ENCODE assay signal across 9 mouse cellular contexts in the genomic region with DNA sequence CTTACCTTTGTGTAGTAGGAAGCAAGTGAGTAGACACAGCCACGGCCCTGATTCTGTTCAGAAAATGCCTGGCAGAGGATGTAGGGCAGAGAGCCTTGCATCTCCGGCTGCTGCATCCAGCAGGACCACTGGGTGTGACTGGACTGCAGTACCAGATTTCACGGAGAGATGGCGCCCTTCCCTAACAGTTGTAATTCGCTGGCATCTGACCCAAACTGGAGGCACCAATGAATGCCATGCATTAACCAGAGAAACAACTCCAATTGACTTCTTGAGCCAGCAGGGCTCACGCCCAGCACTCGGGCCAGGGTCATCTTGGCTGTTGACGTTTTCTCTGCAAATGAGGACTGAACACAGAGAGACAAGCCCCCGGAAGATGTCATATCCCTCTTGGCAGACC. TPM values are rescaled to one million over a fixed set of nuclear protein-coding genes. Genes with fewer than 3 reads are reported as not detected.
A peak's percentile ranks its signal among the peaks of the same experiment; 100 is the strongest.
DNase-seq lines count a peak whose midpoint lies in the region; ATAC-seq and TF ChIP-seq lines count a peak whose summit lies in the region.
"Had no signal": no experiment of that assay in that cellular context is flagged by ENCODE, and none has a peak within 500 bp of the region (broad histone marks: within the 10 kb centered on the region; RNA-seq: fewer than 3 reads in every experiment).

No protein-coding gene starts in this region.

- peaks cover 70% of the 10 kb centered on the region for H3K27me3 ChIP-seq in G1E (ENCODE audit: insufficient read depth, low read length)
- H3K27me3 ChIP-seq in forebrain, embryonic 15.5 days, result no peaks in the 10 kb centered on the region
- H3K27me3 ChIP-seq in hindbrain, embryonic 12.5 days, result peaks cover 5% of the 10 kb centered on the region; the same call in 1 of the 2 replicates

- H3K4me2 ChIP-seq in forebrain, embryonic 15.5 days (replicated peaks), result peak overlapping the region; percentile 28; the same call in 1 of the 2 replicates
- peak overlapping the region; percentile 7; the same call in 1 of the 2 replicates for H3K4me2 ChIP-seq in hindbrain, embryonic 12.5 days (replicated peaks)

- DNase-seq in G1E (ENCODE audit: low spot score), result peak; percentile 71
- peak; percentile 59 for DNase-seq in c-Kit-positive CD71-positive TER-119-negative erythroid progenitor cells, embryonic 14.5 days (ENCODE audit: low read depth)
- DNase-seq in layer of hippocampus, postnatal 25 days (ENCODE audit: extremely low spot score in 1 of 2, low spot score in 1 of 2), result peak; percentile 94 to 100
- DNase-seq in lung, postnatal 25 days (ENCODE audit: low spot score), result peak; percentile 85
- peak; percentile 83 for DNase-seq in retina, postnatal 7 days (ENCODE audit: low read depth, low spot score)
- DNase-seq in urinary bladder, adult 2 months (ENCODE audit: low spot score), result peak; percentile 89

- H3K4me3 ChIP-seq in G1E (ENCODE audit: low read depth, low read length), result no peak overlapping the region
- no peak overlapping the region for H3K4me3 ChIP-seq in forebrain, embryonic 15.5 days
- H3K4me3 ChIP-seq in hindbrain, embryonic 12.5 days, result no peak overlapping the region
- H3K4me3 ChIP-seq: megakaryocyte, embryonic 14.5 days had no signal

- no peaks in the 10 kb centered on the region for H3K36me3 ChIP-seq in G1E (replicated peaks)
- H3K36me3 ChIP-seq in forebrain, embryonic 15.5 days, result no peaks in the 10 kb centered on the region
- H3K36me3 ChIP-seq in hindbrain, embryonic 12.5 days, result no peaks in the 10 kb centered on the region

- no peak overlapping the region for H3K9ac ChIP-seq in forebrain, embryonic 15.5 days (replicated peaks)
- no peak overlapping the region for H3K9ac ChIP-seq in hindbrain, embryonic 12.5 days

- ATAC-seq in G1E (ENCODE audit: extremely low read depth, insufficient number of reproducible peaks, low FRiP score, poor library complexity, severe bottlenecking), result peak; percentile 15; the same call in 1 of the 2 replicates
- peak; percentile 56; the same call in 1 of the 2 replicates for ATAC-seq in forebrain, embryonic 15.5 days (replicated peaks)
- peak; percentile 30; the same call in 1 of the 2 replicates for ATAC-seq in hindbrain, embryonic 12.5 days (ENCODE audit: low FRiP score)

- H3K27ac ChIP-seq in forebrain, embryonic 15.5 days (replicated peaks), result peak overlapping the region; percentile 44; the same call in 1 of the 2 replicates
- H3K27ac ChIP-seq in hindbrain, embryonic 12.5 days, result no peak overlapping the region

- TF ChIP-seq CTCF in G1E (IDR thresholded peaks at IDR 0.05; ENCODE audit: low read depth, low read length), result peak; percentile 94

- H3K9me3 ChIP-seq in G1E (replicated peaks), result 0 out of 2 replicates have a peak, but pooled peaks cover 2% of the 10 kb centered on the region
- H3K9me3 ChIP-seq in forebrain, embryonic 15.5 days, result no peaks in the 10 kb centered on the region
- H3K9me3 ChIP-seq in hindbrain, embryonic 12.5 days (replicated peaks), result no peaks in the 10 kb centered on the region
- H3K9me3 ChIP-seq: megakaryocyte, embryonic 14.5 days had no signal

- 4% methylated on average over 9 of the region's 9 CpGs for WGBS in forebrain, embryonic 15.5 days
- WGBS in hindbrain, embryonic 12.5 days, result 6% methylated on average over 9 of the region's 9 CpGs

- peaks cover 19% of the 10 kb centered on the region for H3K4me1 ChIP-seq in G1E (ENCODE audit: insufficient read depth, low read depth, low read length)
- H3K4me1 ChIP-seq in forebrain, embryonic 15.5 days, result peaks cover 30% of the 10 kb centered on the region
- peaks cover 41% of the 10 kb centered on the region for H3K4me1 ChIP-seq in hindbrain, embryonic 12.5 days

RNA-seq across cellular contexts. Expression of a gene that starts 11.4 kb away (rescaled TPM):
- total RNA-seq in G1E (2014; fragmentation: Nextera tagmentation) (not detected in 2 replicates), G1E (2017) (0.11 and 0.12 TPM in 2 replicates)
- polyA plus RNA-seq in G1E (2012), result 0.04 and 0.08 TPM in 2 replicates
- polyA plus RNA-seq in forebrain, embryonic 15.5 days (2015; fragmentation: Nextera tagmentation; extraction: Ambion mirVana), result 225 and 234 TPM in 2 replicates
- 189 and 191 TPM in 2 replicates for polyA plus RNA-seq in hindbrain, embryonic 12.5 days (2016; fragmentation: Nextera tagmentation; extraction: Ambion mirVana)
- 1,000 to 10,000 TPM; 1,583 to 1,720 TPM for total RNA-seq in layer of hippocampus, postnatal 25 days (2021)
- polyA plus RNA-seq in urinary bladder, adult 2 months (2012; rRNA removed), result 33.9 and 46.8 TPM in 2 replicates

Comparison
In these comparisons a context has a peak if more than half of its experiments do, and no peak if none do; other contexts are left out.
1. RNA of a gene that starts 11.4 kb away (polyA plus RNA-seq): 225 to 234 TPM in forebrain, embryonic 15.5 days, 189 to 191 TPM in hindbrain, embryonic 12.5 days and 33.9 to 46.8 TPM in urinary bladder, adult 2 months; 0.04 to 0.08 TPM in G1E; every median in the first group is over 10 times any median in the second.
2. Peak in every context shown above with its lines, with median percentiles within 50 percentile points of each other: ATAC-seq and DNase-seq.